Mouse (Mus musculus) limb, embryonic 11.5 days (tissue): ENCODE data around the gene Cdc42ep2. TPM values are rescaled to one million over a fixed set of nuclear protein-coding genes. Genes with fewer than 3 reads are reported as not detected.

Source experiments
- ATAC-seq: fragments of 200-750 bp; cut with Nextera tagmentation; 2 replicates; pipeline ENCODE4 v1.8.0; 2017; ENCODE audit warnings: low read depth; ENCODE audit not compliant: insufficient number of reproducible peaks, low FRiP score, low TSS enrichment
- DNase-seq: peaks from one replicate; pipeline ENCODE4 v3.0.0-alpha.2; 2015; ENCODE audit warnings: low spot score
- H3K27ac ChIP-seq: fragments of 300-500 bp; sonication (generic); replicated peaks from 2 replicates; pipeline ENCODE4 v1.5.1; 2014; ENCODE audit warnings: low read depth, mild to moderate bottlenecking, low read length
- H3K27me3 ChIP-seq: fragments of 300-500 bp; sonication (generic); 2 replicates; pipeline ENCODE4 v1.6.1; 2014; ENCODE audit warnings: mild to moderate bottlenecking, low read length, mixed read lengths; ENCODE audit not compliant: control insufficient read depth, insufficient read depth
- H3K36me3 ChIP-seq: fragments of 300-500 bp; sonication (generic); 2 replicates; pipeline ENCODE4 v1.6.1; 2014; ENCODE audit warnings: mild to moderate bottlenecking, low read length, moderate library complexity, mixed read lengths; ENCODE audit not compliant: control insufficient read depth, insufficient read depth
- H3K4me1 ChIP-seq: fragments of 300-500 bp; sonication (generic); 2 replicates; pipeline ENCODE4 v1.6.1; 2014; ENCODE audit warnings: low read length, mixed read lengths; ENCODE audit not compliant: control insufficient read depth, insufficient read depth
- H3K4me2 ChIP-seq: fragments of 300-500 bp; sonication (generic); 2 replicates; pipeline ENCODE4 v1.6.1; 2014; ENCODE audit warnings: low read depth, mild to moderate bottlenecking, moderate library complexity; ENCODE audit not compliant: severe bottlenecking
- H3K4me3 ChIP-seq: fragments of 300-500 bp; sonication (generic); 2 replicates; pipeline ENCODE4 v1.5.1; 2014; ENCODE audit warnings: low read depth, low read length
- H3K9ac ChIP-seq: fragments of 300-500 bp; sonication (generic); 2 replicates; pipeline ENCODE4 v1.6.1; 2014; ENCODE audit warnings: mild to moderate bottlenecking, low read length
- H3K9me3 ChIP-seq: fragments of 300-500 bp; sonication (generic); 2 replicates; pipeline ENCODE4 v1.6.1; 2016; ENCODE audit warnings: low read length; ENCODE audit not compliant: control insufficient read depth
- WGBS: fragments of 180-500 bp; shearing (Covaris S2); extraction: QIAGEN DNeasy Blood & Tissue Kit; methylation state at CpG from one replicate; pipeline ENCODE4 v1.1.7; 2014; 5-methylcytosine and 5-hydroxymethylcytosine counted together
- polyA plus RNA-seq: library from polyadenylated mRNA; unstranded; fragments of >200 nt; fragmentation: Nextera tagmentation; extraction: Ambion mirVana; gene quantifications from 2 replicates; pipeline ENCODE4 v1.2.1, GENCODE M21; 2014

Gene Cdc42ep2
- polyA plus RNA-seq, 1 experiment from 2014 or later, result 2.2 TPM

DNA sequence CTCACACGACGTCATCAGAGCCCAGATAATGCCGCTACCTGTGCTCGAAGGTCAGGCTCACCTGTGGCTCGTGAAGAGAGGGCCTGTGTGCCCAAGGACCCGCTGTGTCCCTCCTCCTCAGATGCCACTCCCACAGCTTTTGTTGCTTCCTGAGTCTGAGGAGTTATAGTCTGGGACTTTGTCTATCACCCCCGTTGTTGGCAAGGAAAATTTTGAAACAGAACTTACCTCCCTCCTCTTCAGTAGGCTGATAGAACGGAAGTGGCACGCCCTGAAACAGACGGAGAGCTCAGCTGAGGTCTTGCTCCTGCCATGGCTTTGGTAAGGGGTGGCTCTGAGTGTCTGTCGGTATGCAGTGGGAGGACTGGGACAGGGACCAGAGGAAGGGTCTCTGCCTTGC is 25.6 kb upstream of the Cdc42ep2 start:
- Histone ChIP-seq H3K27me3 (no peaks in the 10 kb centered on the region), H3K36me3 (peaks cover 21% of the 10 kb centered on the region), H3K4me3 (no peak overlapping the region), H3K9ac (no peak overlapping the region), H3K9me3 (no peaks in the 10 kb centered on the region), H3K27ac (no peak overlapping the region), H3K4me2 (no peak overlapping the region), H3K4me1 (no peaks in the 10 kb centered on the region)
- DNase-seq (no peak), ATAC-seq (no peak)
- WGBS, result 94% methylated on average over 11 of the region's 11 CpGs

DNA sequence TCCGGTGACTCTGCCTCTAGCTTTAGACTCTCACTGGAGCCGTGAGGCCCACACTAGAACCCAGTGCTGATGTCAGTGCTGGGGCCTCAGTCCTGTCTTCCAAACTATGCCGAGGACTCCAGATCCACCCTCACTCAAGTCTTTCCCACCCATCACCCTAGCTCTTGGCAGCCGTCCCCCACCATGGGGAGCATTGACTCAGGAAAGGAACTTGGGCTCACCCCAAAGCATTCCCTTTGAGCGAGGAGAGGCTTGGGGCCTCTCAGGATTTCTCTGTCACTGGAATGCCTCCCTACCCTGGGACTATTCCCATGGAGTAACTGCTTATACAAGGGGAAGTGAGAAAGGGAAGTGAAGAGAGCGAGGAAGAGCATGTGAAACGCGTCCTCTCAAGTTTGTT is 21.3 kb upstream of the Cdc42ep2 start:
- 89% methylated on average over 8 of the region's 8 CpGs for WGBS
- no peak overlapping the region for H3K27ac ChIP-seq
- no peaks in the 10 kb centered on the region for H3K27me3 ChIP-seq
- no peaks in the 10 kb centered on the region for H3K9me3 ChIP-seq
- H3K9ac ChIP-seq, result no peak overlapping the region
- no peak overlapping the region for H3K4me3 ChIP-seq
- H3K4me1 ChIP-seq, result no peaks in the 10 kb centered on the region; the same call in 1 of the 2 replicates
- H3K36me3 ChIP-seq, result peaks cover 26% of the 10 kb centered on the region
- no peak overlapping the region for H3K4me2 ChIP-seq
- DNase-seq (no peak), ATAC-seq (no peak)

DNA sequence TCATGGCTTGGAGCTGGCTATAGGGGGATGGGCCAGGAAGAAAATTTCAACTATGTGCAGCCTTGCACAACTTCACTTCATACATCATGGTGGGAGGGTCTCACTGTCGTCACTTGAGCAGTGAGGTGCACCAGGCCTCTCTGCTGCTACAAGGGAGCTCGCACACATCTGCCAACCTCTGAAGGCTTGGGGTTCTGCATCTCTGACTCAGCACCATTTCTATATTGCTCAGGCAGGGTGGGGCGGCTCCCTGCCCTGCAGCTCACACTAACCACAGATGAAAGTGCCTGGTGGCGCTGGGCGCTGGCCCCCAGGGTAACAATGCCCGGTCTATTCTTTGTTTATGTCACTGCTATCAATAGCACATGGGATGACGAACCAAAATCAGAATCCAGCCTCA is 20.4 kb upstream of the Cdc42ep2 start:
- Histone ChIP-seq H3K4me2 (no peak overlapping the region), H3K9ac (no peak overlapping the region), H3K9me3 (no peaks in the 10 kb centered on the region), H3K27me3 (no peaks in the 10 kb centered on the region), H3K36me3 (peaks cover 28% of the 10 kb centered on the region), H3K4me3 (no peak overlapping the region), H3K4me1 (no peaks in the 10 kb centered on the region; the same call in 1 of the 2 replicates), H3K27ac (no peak overlapping the region)
- WGBS, result 84% methylated on average over 7 of the region's 7 CpGs
- ATAC-seq (peak; percentile 44; the same call in 1 of the 2 replicates), DNase-seq (no peak)

DNA sequence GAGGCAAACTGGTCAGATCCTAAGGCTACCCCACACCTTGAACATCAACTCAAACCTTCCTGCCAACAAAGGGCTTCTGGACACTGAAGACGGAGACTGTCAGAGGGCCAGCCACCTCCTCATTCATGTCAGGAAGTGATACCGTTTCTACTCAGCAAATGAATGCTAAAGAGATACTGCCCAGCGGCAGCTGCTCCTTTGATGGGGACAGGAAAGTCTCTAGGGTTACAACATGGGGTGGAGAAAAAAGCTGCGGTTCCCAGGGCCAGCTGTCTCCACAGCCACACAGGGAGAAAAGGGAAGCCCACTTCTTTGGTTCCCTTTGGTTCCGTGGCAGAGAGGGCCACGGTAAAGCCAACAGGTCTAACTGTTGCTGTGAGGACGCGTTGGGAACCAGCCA is 19.5 kb upstream of the Cdc42ep2 start:
- no peak for ATAC-seq
- Histone ChIP-seq H3K4me3 (no peak overlapping the region), H3K4me2 (no peak overlapping the region), H3K4me1 (no peaks in the 10 kb centered on the region; the same call in 1 of the 2 replicates), H3K9me3 (no peaks in the 10 kb centered on the region), H3K36me3 (peaks cover 28% of the 10 kb centered on the region), H3K9ac (no peak overlapping the region), H3K27me3 (no peaks in the 10 kb centered on the region), H3K27ac (no peak overlapping the region)
- WGBS, result 79% methylated on average over 8 of the region's 8 CpGs
- no peak for DNase-seq

DNA sequence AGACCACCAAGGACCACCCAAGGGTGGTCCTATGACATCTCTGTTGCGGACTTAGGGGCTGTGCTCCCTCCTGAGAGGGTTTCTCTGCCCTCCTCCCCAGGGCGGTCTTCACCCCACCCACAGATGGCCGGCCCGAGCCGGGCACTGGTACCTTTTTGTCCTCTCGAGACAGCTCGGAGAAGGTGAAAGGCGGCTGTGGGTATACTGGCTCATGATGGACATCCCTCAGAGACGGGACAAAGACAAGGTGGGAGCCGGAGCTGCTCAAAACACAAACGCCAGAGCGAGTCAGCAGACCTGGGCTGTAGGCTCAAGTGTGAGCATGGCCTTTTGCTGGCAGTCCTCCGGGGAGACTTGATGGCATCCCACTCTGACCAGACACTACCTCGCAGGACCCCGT is 18.8 kb upstream of the Cdc42ep2 start:
- H3K9ac ChIP-seq, result no peak overlapping the region
- H3K36me3 ChIP-seq, result peaks cover 28% of the 10 kb centered on the region
- H3K27me3 ChIP-seq, result no peaks in the 10 kb centered on the region
- H3K4me2 ChIP-seq, result no peak overlapping the region; the same call in 1 of the 2 replicates
- H3K9me3 ChIP-seq, result no peaks in the 10 kb centered on the region
- no peak overlapping the region for H3K4me3 ChIP-seq
- no peak overlapping the region for H3K27ac ChIP-seq
- no peak for ATAC-seq
- no peak for DNase-seq
- H3K4me1 ChIP-seq, result no peaks in the 10 kb centered on the region; the same call in 1 of the 2 replicates
- 94% methylated on average over 15 of the region's 15 CpGs for WGBS

DNA sequence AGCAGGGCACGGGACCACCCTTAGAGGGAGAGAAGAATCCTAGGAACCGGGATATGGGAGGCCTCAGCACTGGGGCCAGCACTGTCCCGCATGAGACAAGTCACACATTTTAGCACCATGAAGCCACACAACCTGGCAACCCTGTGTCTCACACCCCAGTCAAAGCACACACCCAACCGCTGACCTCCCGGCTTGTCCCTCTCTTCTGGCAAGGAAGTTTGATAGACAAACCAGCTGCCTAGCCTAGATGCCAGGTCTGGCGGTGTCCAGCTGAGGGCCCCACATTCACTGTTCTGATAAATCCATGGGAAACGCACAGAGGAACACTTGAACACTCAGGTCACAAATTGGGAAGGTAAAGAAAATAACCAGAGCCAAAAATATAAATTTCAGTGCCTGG is 18.0 kb upstream of the Cdc42ep2 start:
- H3K9ac ChIP-seq, result no peak overlapping the region
- ATAC-seq (no peak), DNase-seq (no peak)
- no peaks in the 10 kb centered on the region; the same call in 1 of the 2 replicates for H3K4me1 ChIP-seq
- H3K36me3 ChIP-seq, result peaks cover 24% of the 10 kb centered on the region
- no peak overlapping the region for H3K4me3 ChIP-seq
- no peak overlapping the region for H3K27ac ChIP-seq
- 93% methylated on average over 7 of the region's 7 CpGs for WGBS
- no peaks in the 10 kb centered on the region for H3K9me3 ChIP-seq
- no peak overlapping the region for H3K4me2 ChIP-seq
- H3K27me3 ChIP-seq, result no peaks in the 10 kb centered on the region

DNA sequence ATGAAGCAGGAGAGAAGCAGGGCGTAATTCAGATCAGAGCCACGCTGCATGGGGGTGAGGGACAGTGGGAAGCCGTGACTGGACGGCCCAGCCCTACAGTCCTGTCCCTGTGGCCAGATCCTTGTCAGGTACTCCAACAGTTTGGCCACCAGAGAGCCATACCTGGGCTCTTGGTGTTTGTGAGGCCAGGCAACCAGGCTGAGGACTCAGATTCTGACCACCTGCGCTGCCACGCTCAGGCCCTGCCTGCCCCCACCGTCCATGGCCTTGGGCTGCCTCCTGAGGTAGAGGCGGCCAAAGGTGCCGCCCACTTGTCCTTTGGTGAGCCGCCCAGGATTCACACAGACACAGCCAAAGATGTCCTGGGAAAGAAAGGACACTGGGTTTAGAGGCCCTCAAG is 16.0 kb upstream of the Cdc42ep2 start:
- no peaks in the 10 kb centered on the region; the same call in 1 of the 2 replicates for H3K4me1 ChIP-seq
- no peaks in the 10 kb centered on the region for H3K27me3 ChIP-seq
- H3K9ac ChIP-seq, result no peak overlapping the region
- H3K9me3 ChIP-seq, result no peaks in the 10 kb centered on the region
- no peak overlapping the region for H3K27ac ChIP-seq
- H3K36me3 ChIP-seq, result peaks cover 24% of the 10 kb centered on the region
- ATAC-seq, result no peak
- no peak overlapping the region for H3K4me3 ChIP-seq
- WGBS, result 93% methylated on average over 10 of the region's 10 CpGs
- no peak for DNase-seq
- no peak overlapping the region for H3K4me2 ChIP-seq

DNA sequence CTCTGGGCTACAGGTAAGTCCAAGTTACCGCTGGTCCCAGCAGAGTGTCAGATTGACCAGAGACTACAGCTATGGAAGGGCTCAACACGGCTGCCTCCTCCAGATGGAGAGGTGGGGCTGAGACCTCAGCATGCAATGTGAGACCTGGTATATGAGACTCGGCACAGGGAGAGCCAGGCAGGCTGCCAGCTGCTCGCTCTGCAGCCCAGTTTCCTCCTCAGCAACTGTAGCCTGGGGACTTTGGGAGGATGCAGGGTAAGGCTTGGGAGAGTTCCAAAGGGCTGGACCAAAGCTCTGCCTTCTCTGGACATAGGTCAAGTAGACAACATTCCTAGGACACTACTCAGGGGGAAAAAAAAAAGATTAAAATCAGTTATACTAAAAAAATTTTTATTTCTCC is 15.6 kb upstream of the Cdc42ep2 start:
- Histone ChIP-seq H3K4me3 (no peak overlapping the region), H3K27ac (no peak overlapping the region), H3K9ac (no peak overlapping the region), H3K27me3 (no peaks in the 10 kb centered on the region), H3K36me3 (peaks cover 24% of the 10 kb centered on the region), H3K4me2 (no peak overlapping the region), H3K9me3 (no peaks in the 10 kb centered on the region), H3K4me1 (peaks cover 3% of the 10 kb centered on the region; the same call in 1 of the 2 replicates)
- ATAC-seq (no peak), DNase-seq (no peak)
- 74% methylated on average over 4 of the region's 4 CpGs for WGBS

DNA sequence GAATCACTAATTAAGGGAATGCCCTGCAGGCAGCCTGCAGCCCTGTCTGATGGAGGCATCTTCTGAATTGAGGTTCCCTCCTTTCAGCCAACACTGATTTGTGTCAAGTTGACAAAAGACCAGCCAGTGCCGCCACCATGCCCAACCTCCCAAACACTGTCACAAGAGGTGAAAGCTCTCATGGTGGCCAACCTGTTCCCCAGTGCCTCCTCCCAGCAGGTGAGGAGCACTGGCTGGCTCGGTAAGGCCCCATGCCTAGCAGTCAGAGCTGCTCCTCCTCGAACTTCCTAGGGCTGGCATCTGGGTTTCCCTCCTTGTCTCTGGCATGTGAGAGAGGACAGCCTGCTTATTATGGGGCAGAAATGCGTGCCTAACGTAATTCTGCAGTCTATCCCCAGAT is 15.1 kb upstream of the Cdc42ep2 start:
- H3K27me3 ChIP-seq, result no peaks in the 10 kb centered on the region
- no peak overlapping the region for H3K4me3 ChIP-seq
- no peak overlapping the region for H3K9ac ChIP-seq
- peaks cover 24% of the 10 kb centered on the region for H3K36me3 ChIP-seq
- WGBS, result 87% methylated on average over 5 of the region's 5 CpGs
- no peak for ATAC-seq
- peaks cover 4% of the 10 kb centered on the region; the same call in 1 of the 2 replicates for H3K4me1 ChIP-seq
- no peak for DNase-seq
- no peaks in the 10 kb centered on the region for H3K9me3 ChIP-seq
- H3K4me2 ChIP-seq, result no peak overlapping the region
- H3K27ac ChIP-seq, result no peak overlapping the region
